Mouse (Mus musculus): ENCODE measurements around the gene Fgfr2. TPM values are rescaled to one million over a fixed set of nuclear protein-coding genes. Genes with fewer than 3 reads are reported as not detected.

The Fgfr2 gene
- polyA plus RNA-seq, 1 experiment from 2014 or later, result 169 TPM

- Histone ChIP-seq H3K4me3 (ENCODE audit: low read depth, low read length) (no peak overlapping the region), H3K9ac (replicated peaks; ENCODE audit: low read depth, low read length) (no peak overlapping the region), H3K4me1 (ENCODE audit: control insufficient read depth, insufficient read depth, low read length) (no peaks in the 10 kb centered on the region), H3K27me3 (ENCODE audit: control insufficient read depth, insufficient read depth, low read length) (no peaks in the 10 kb centered on the region), H3K27ac (ENCODE audit: low read length) (no peak overlapping the region), H3K36me3 (ENCODE audit: control insufficient read depth, insufficient read depth, low read length) (no peaks in the 10 kb centered on the region), H3K9me3 (ENCODE audit: control insufficient read depth, low read depth, low read length) (no peaks in the 10 kb centered on the region), H3K4me2 (replicated peaks; ENCODE audit: low read depth, low read length) (no peak overlapping the region)
- 69% methylated on average over 5 of the region's 6 CpGs for WGBS
- ATAC-seq (ENCODE audit: insufficient number of reproducible peaks, insufficient read depth, low FRiP score, low read depth), result peak; percentile 35; the same call in 1 of the 2 replicates
Observed at GRCm38 (mm10) chr7:132679549-132679948, 443.6 kb downstream of the Fgfr2 start.

GRCm38 (mm10) chr7:132679117-132679516 is 444.0 kb downstream of the Fgfr2 start:
- no peaks in the 10 kb centered on the region for H3K9me3 ChIP-seq (ENCODE audit: control insufficient read depth, low read depth, low read length)

DNA sequence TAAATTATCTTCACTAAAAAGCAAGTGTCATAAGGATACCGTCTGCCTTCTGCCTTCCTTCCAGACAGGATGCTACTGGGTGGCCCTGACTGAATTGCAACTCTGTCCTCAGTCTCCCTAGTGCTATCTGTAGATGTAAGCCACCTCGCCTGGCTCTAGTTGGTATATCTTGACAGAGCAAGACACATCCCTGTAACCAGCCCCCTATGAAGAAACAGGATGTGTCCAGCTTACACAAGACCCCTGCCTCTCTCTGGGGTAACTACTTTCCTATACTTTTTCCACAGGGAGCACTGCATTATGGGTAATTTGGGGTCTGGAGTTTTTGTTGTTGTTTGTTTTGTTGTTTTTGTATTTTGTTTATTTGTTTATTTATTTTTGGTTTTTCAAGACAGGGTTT is 447.2 kb downstream of the Fgfr2 start:
- H3K4me3 ChIP-seq (ENCODE audit: low read depth, low read length), result no peak overlapping the region
- no peaks in the 10 kb centered on the region for H3K36me3 ChIP-seq (ENCODE audit: control insufficient read depth, insufficient read depth, low read length)
- 83% methylated on average over 2 of the region's 2 CpGs for WGBS
- H3K4me1 ChIP-seq (ENCODE audit: control insufficient read depth, insufficient read depth, low read length), result no peaks in the 10 kb centered on the region
- H3K4me2 ChIP-seq (replicated peaks; ENCODE audit: low read depth, low read length), result no peak overlapping the region
- ATAC-seq (ENCODE audit: insufficient number of reproducible peaks, insufficient read depth, low FRiP score, low read depth), result no peak
- no peaks in the 10 kb centered on the region for H3K9me3 ChIP-seq (ENCODE audit: control insufficient read depth, low read depth, low read length)
- no peaks in the 10 kb centered on the region for H3K27me3 ChIP-seq (ENCODE audit: control insufficient read depth, insufficient read depth, low read length)
- H3K9ac ChIP-seq (replicated peaks; ENCODE audit: low read depth, low read length), result no peak overlapping the region
- no peak overlapping the region for H3K27ac ChIP-seq (ENCODE audit: low read length)

More at GRCm38 (mm10) chr7:132679117-132679516, 444.0 kb downstream of the Fgfr2 start:
- Histone ChIP-seq H3K4me1 (ENCODE audit: control insufficient read depth, insufficient read depth, low read length) (no peaks in the 10 kb centered on the region), H3K27me3 (ENCODE audit: control insufficient read depth, insufficient read depth, low read length) (no peaks in the 10 kb centered on the region), H3K4me3 (ENCODE audit: low read depth, low read length) (no peak overlapping the region), H3K4me2 (replicated peaks; ENCODE audit: low read depth, low read length) (no peak overlapping the region), H3K9ac (replicated peaks; ENCODE audit: low read depth, low read length) (no peak overlapping the region), H3K27ac (ENCODE audit: low read length) (no peak overlapping the region), H3K36me3 (ENCODE audit: control insufficient read depth, insufficient read depth, low read length) (no peaks in the 10 kb centered on the region)
- no peak for ATAC-seq (ENCODE audit: insufficient number of reproducible peaks, insufficient read depth, low FRiP score, low read depth)
- WGBS, result 73% methylated on average over 4 of the region's 4 CpGs

DNA sequence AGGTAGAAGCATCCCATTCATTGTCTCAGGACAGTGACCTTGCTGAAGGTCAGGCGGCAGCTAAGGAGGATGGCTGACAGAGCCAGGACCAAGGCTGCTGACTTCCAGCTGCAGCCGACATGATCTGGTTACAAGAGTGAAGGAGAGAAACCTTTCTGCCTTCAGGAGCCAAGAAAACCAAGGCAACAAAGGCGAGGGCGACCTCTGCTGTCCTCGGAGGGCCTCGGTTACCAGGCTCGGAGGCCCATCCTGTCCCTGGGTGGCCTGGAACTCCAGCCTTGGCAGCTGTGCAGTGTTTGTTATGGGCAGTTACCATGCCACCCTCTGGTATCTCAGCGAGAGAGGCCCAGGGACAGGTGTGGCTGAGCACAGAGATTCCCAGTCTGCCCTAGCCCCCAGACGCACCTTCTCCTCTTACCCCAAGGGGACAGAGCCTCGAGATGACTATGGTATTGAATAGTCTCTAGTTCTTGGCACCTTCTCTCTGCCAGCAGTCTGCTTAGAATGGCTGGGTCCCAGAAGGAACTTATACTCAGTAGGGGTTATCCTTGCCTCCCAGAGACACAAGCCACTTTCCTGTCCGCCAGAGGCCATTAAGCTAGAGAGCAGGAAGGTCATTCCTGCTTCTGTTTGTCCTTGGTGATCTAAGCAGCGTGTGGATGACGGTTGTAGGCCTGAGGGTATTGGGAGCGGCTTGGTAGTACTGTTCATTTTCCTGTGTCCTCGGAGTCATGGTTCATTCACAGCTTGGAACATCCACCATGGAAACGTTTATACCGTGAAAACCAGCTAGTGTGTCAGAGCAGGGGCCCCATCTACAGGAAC is 449.0 kb downstream of the Fgfr2 start:
- Histone ChIP-seq H3K4me2 (replicated peaks; ENCODE audit: low read depth, low read length) (no peak overlapping the region), H3K36me3 (ENCODE audit: control insufficient read depth, insufficient read depth, low read length) (no peaks in the 10 kb centered on the region), H3K27me3 (ENCODE audit: control insufficient read depth, insufficient read depth, low read length) (no peaks in the 10 kb centered on the region), H3K4me3 (ENCODE audit: low read depth, low read length) (no peak overlapping the region), H3K9ac (replicated peaks; ENCODE audit: low read depth, low read length) (no peak overlapping the region), H3K27ac (ENCODE audit: low read length) (no peak overlapping the region), H3K9me3 (ENCODE audit: control insufficient read depth, low read depth, low read length) (no peaks in the 10 kb centered on the region), H3K4me1 (ENCODE audit: control insufficient read depth, insufficient read depth, low read length) (no peaks in the 10 kb centered on the region)
- 51% methylated on average over 17 of the region's 17 CpGs for WGBS
- no peak for ATAC-seq (ENCODE audit: insufficient number of reproducible peaks, insufficient read depth, low FRiP score, low read depth)

- Histone ChIP-seq H3K27ac (ENCODE audit: low read length) (no peak overlapping the region), H3K36me3 (ENCODE audit: control insufficient read depth, insufficient read depth, low read length) (no peaks in the 10 kb centered on the region), H3K4me3 (ENCODE audit: low read depth, low read length) (no peak overlapping the region), H3K27me3 (ENCODE audit: control insufficient read depth, insufficient read depth, low read length) (no peaks in the 10 kb centered on the region), H3K4me2 (replicated peaks; ENCODE audit: low read depth, low read length) (no peak overlapping the region), H3K9ac (replicated peaks; ENCODE audit: low read depth, low read length) (no peak overlapping the region), H3K9me3 (ENCODE audit: control insufficient read depth, low read depth, low read length) (no peaks in the 10 kb centered on the region), H3K4me1 (ENCODE audit: control insufficient read depth, insufficient read depth, low read length) (no peaks in the 10 kb centered on the region)
- 56% methylated on average over 7 of the region's 7 CpGs for WGBS
- ATAC-seq (ENCODE audit: insufficient number of reproducible peaks, insufficient read depth, low FRiP score, low read depth), result no peak
Observed at GRCm38 (mm10) chr7:132672481-132672959, 450.6 kb downstream of the Fgfr2 start.

- no peaks in the 10 kb centered on the region for H3K4me1 ChIP-seq (ENCODE audit: control insufficient read depth, insufficient read depth, low read length)
- no peak overlapping the region for H3K27ac ChIP-seq (ENCODE audit: low read length)
- H3K9me3 ChIP-seq (ENCODE audit: control insufficient read depth, low read depth, low read length), result no peaks in the 10 kb centered on the region
- no peak overlapping the region for H3K9ac ChIP-seq (replicated peaks; ENCODE audit: low read depth, low read length)
- H3K4me2 ChIP-seq (replicated peaks; ENCODE audit: low read depth, low read length), result no peak overlapping the region
- WGBS, result 97% methylated on average over 3 of the region's 3 CpGs
- no peaks in the 10 kb centered on the region for H3K36me3 ChIP-seq (ENCODE audit: control insufficient read depth, insufficient read depth, low read length)
- H3K4me3 ChIP-seq (ENCODE audit: low read depth, low read length), result no peak overlapping the region
- H3K27me3 ChIP-seq (ENCODE audit: control insufficient read depth, insufficient read depth, low read length), result no peaks in the 10 kb centered on the region
- no peak for ATAC-seq (ENCODE audit: insufficient number of reproducible peaks, insufficient read depth, low FRiP score, low read depth)
Observed at GRCm38 (mm10) chr7:132670863-132671165, 452.3 kb downstream of the Fgfr2 start.

DNA sequence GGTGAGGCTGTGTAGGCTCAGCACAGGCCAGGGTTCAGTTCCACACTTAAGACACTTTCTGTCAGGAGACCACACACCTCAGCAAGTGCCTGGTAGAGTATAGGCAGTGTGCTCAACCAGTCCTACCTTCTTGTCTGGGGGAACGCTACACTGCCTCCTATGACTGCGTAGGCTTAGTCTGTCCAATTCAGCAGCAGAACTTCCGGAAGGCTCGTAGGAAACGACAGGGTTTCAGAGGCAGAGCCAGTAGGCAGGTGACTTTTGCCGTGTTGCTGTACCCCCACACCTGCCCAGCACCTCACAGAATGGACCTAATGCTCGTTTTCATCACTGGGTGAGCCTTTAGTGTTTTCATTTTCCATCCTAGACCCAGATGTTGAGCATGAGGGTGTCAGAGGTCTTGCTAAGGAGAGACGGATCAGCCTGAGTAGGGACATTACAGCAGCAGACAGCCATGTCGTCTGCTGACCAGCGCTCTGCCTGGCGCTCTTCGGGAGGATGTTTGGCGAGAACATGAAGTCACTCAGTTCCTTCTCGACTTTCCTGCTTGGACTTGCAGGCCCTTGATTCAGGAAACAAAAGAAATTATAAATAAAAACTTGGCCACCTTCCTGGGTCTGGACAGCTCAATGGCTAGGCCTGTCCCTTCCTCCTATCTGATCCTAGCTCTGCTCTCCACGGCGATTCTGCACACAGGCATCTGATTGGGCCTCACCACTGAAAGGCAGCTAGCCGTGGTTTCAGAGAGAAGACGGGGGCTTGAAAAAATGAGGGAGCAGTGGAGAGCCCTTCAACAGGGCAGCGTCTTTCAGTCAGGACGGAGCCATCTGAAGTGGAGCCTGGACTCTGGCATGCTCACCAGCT is 452.9 kb downstream of the Fgfr2 start:
- WGBS, result 84% methylated on average over 20 of the region's 20 CpGs
- no peaks in the 10 kb centered on the region for H3K9me3 ChIP-seq (ENCODE audit: control insufficient read depth, low read depth, low read length)
- no peaks in the 10 kb centered on the region for H3K4me1 ChIP-seq (ENCODE audit: control insufficient read depth, insufficient read depth, low read length)
- no peak overlapping the region for H3K9ac ChIP-seq (replicated peaks; ENCODE audit: low read depth, low read length)
- H3K27me3 ChIP-seq (ENCODE audit: control insufficient read depth, insufficient read depth, low read length), result no peaks in the 10 kb centered on the region
- H3K4me2 ChIP-seq (replicated peaks; ENCODE audit: low read depth, low read length), result no peak overlapping the region
- no peak for ATAC-seq (ENCODE audit: insufficient number of reproducible peaks, insufficient read depth, low FRiP score, low read depth)
- no peaks in the 10 kb centered on the region for H3K36me3 ChIP-seq (ENCODE audit: control insufficient read depth, insufficient read depth, low read length)
- H3K4me3 ChIP-seq (ENCODE audit: low read depth, low read length), result no peak overlapping the region
- H3K27ac ChIP-seq (ENCODE audit: low read length), result no peak overlapping the region

DNA sequence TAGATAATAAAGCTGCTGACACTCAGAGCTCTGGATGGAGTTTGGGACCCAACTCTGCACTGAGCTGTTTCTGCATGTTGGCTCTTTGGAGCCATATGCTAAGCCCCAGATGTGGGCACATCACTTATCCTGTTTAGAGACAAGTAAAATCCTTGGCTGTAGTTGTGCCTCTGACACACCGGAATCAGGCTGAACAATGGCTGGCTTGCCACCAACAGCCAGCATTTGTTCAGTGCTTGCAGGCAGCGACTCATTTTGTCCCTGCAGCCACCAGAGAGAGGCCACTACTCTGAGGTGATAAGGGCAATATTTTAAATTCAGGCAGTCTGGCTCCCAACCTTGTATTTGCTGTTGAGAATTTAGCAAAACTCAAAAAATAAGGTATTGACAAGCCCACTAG is 454.5 kb downstream of the Fgfr2 start:
- Histone ChIP-seq H3K27ac (ENCODE audit: low read length) (no peak overlapping the region), H3K27me3 (ENCODE audit: control insufficient read depth, insufficient read depth, low read length) (no peaks in the 10 kb centered on the region), H3K9me3 (ENCODE audit: control insufficient read depth, low read depth, low read length) (no peaks in the 10 kb centered on the region), H3K4me2 (replicated peaks; ENCODE audit: low read depth, low read length) (no peak overlapping the region), H3K9ac (replicated peaks; ENCODE audit: low read depth, low read length) (no peak overlapping the region), H3K36me3 (ENCODE audit: control insufficient read depth, insufficient read depth, low read length) (no peaks in the 10 kb centered on the region), H3K4me1 (ENCODE audit: control insufficient read depth, insufficient read depth, low read length) (no peaks in the 10 kb centered on the region), H3K4me3 (ENCODE audit: low read depth, low read length) (no peak overlapping the region)
- 57% methylated on average over 2 of the region's 2 CpGs for WGBS
- ATAC-seq (ENCODE audit: insufficient number of reproducible peaks, insufficient read depth, low FRiP score, low read depth), result no peak

All from stomach, embryonic 14.5 days (tissue).